Mouse (Mus musculus) adrenal gland, postnatal 4 days (tissue): ENCODE data around the gene Olfr474. TPM values are rescaled to one million over a fixed set of nuclear protein-coding genes. Genes with fewer than 3 reads are reported as not detected.
"Not testable (repeated sequence)": the region's sequence is repeated elsewhere in the genome, so short reads cannot be mapped to it uniquely, and the experiment has no call there.

Source experiments
- DNase-seq, 2 experiments: peaks; one replicate each; pipeline ENCODE4 v3.0.0; 2021 to 2022; ENCODE audit warnings: low spot score in 2 of 2, mixed read lengths in 2 of 2
- long read RNA-seq, 2 experiments: library from polyadenylated mRNA; stranded (forward); transcript quantifications; one replicate each; pipeline ENCODE4 v2.0.0; 2021
- total RNA-seq, 2 experiments: library from RNA; stranded (reverse); gene quantifications; 2 replicates each; pipeline ENCODE4 v1.2.3; 2021

Olfr474 gene
- total RNA-seq: not detected
- long read RNA-seq, experiment 1: 0 reads
- long read RNA-seq, experiment 2: 0 reads

DNA sequence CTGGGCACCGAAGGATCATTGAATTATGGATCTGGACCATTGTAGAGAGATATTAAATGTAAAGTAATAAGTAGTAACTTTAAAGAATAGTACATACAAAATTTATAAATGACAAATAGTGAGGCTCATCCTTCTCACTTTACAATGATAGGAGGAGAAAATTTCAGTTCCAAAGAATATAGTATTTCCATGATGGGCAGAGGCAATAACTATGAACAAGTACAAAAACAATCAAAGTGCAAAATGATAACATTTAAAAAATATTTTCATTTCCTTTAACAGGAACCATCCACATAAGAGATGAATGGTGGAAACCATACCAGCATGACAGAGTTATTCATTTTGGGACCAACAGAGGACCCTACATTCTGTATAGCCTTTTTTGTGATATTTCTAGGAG lies at the start of gene Olfr474:
TSS of gene Olfr474 (plus strand) at position 301 of the 400 bp plus-strand sequence.
- no peak for DNase-seq

DNA sequence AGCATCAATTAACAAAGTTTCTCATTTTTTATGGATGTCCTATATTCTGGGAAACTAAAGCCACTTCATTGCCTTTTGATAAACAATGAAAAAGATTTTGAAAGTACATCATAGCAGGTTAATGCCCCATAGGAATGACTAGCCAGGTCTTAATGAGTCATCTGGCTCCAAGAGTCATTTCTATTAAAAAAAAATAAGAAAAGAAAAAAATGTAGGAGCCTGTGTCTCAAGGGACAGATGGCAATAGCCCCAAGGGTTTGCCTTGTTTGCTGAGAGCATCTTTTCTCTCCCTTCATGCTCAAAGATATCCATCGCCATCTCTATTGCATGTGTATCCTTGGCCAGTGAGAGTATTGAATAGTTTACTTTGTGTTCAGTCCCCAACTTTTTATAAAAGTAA lies 24.3 kb upstream of the Olfr474 start, which contains the start of gene Olfr473:
TSS of gene Olfr473 (plus strand) at position 301 of the 400 bp plus-strand sequence.
- no peak for DNase-seq

GRCm38 (mm10) chr7:107952539-107952938 lies 1.9 kb upstream of the Olfr474 start:
- DNase-seq: not testable (repeated sequence)

DNA sequence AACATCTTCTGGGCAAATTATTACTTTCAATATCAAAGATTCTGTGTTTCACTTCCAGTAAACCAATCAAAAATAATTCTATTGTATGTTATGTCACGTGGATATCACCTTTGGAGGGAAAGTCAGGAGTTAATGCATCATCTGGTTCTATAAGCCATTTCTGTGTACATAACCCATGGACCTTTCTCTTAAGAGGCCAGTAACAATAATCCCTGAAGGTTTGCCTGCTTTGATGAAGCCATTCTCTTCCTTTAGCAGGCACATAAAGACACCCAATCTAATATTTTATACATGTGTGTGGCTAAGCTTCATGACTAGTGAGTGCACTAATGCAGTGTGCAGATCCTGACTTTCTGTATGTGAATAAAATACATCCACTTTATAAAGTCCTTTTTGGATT lies 10.1 kb downstream of the Olfr474 start, which contains the start of gene Olfr476:
TSS of gene Olfr476 (plus strand) at position 301 of the 400 bp plus-strand sequence.
- no peak for DNase-seq

GRCm38 (mm10) chr7:107986393-107986792 lies 31.9 kb downstream of the Olfr474 start, which contains the start of gene Olfr477:
Gene Olfr477 (plus strand): TSS chr7:107986693.
- no peak for DNase-seq

Other genes with a start within 250 kb of the Olfr474 start
- under 1 TPM in 1 of 2 experiments, not detected in 1; 0.17 TPM for gene Cyb5r2, start 196.6 kb upstream of the Olfr474 start, total RNA-seq
- gene Ovch2, start 153.4 kb upstream of the Olfr474 start, total RNA-seq: not detected
- not detected for gene Olfr467, start 142.4 kb upstream of the Olfr474 start, total RNA-seq
- gene Olfr469, start 129.1 kb upstream of the Olfr474 start, total RNA-seq: not detected
- gene Olfr470, start 107.2 kb upstream of the Olfr474 start, total RNA-seq: not detected
- gene Olfr472, start 56.7 kb upstream of the Olfr474 start, total RNA-seq: not detected
- not detected for gene Olfr473, start 24.2 kb upstream of the Olfr474 start, total RNA-seq
- not detected for gene Olfr476, start 10.2 kb downstream of the Olfr474 start, total RNA-seq
- gene Olfr477, start 32.0 kb downstream of the Olfr474 start, total RNA-seq: not detected
- not detected for gene Olfr478, start 79.3 kb downstream of the Olfr474 start, total RNA-seq
- gene Olfr479, start 96.0 kb downstream of the Olfr474 start, total RNA-seq: not detected
- gene Olfr480, start 112.7 kb downstream of the Olfr474 start, total RNA-seq: not detected
- gene Olfr481, start 125.2 kb downstream of the Olfr474 start, total RNA-seq: not detected
- 1 to 10 TPM; 1.6 to 2.2 TPM for gene Olfr482, start 142.9 kb downstream of the Olfr474 start, total RNA-seq
- not detected for gene Olfr483, start 146.2 kb downstream of the Olfr474 start, total RNA-seq
- gene Olfr484, start 172.8 kb downstream of the Olfr474 start, total RNA-seq: not detected
- not detected for gene Olfr485, start 205.2 kb downstream of the Olfr474 start, total RNA-seq
- gene Olfr486, start 218.1 kb downstream of the Olfr474 start, total RNA-seq: not detected